ENCODE assay signal across 19 mouse cellular contexts in genomic region chr8:122716566-122716965, GRCm38 (mm10). TPM values are rescaled to one million over a fixed set of nuclear protein-coding genes. Genes with fewer than 3 reads are reported as not detected.
DNase-seq lines count a peak whose midpoint lies in the region; ATAC-seq lines count a peak whose summit lies in the region.
"Had no signal": no experiment of that assay in that cellular context is flagged by ENCODE, and none has a peak within 500 bp of the region (broad histone marks: within the 10 kb centered on the region; RNA-seq: fewer than 3 reads in every experiment).

No protein-coding gene starts in this region.

- peak; percentile 38 for DNase-seq in layer of hippocampus, adult 9-11 months
- no peak for DNase-seq in layer of hippocampus, adult 11-12 months (ENCODE audit: low spot score)
- DNase-seq in lung, postnatal 14 days, result peak; percentile 40
- no peak for DNase-seq in lung, adult 18-20 months
- DNase-seq in 3T3-L1 (ENCODE audit: low read depth, low spot score), result peak; percentile 63
- DNase-seq in NIH3T3 (ENCODE audit: low read depth), result peak; percentile 61
- DNase-seq in heart, postnatal 10 days, result no peak
- DNase-seq: adrenal gland, adult 8-10 months; cerebellum, adult 8-10 months; gastrocnemius, postnatal 36 days; heart, postnatal 14 days; thymus, postnatal 36 days had no signal

- H3K9me3 ChIP-seq in forebrain, embryonic 15.5 days, result no peaks in the 10 kb centered on the region
- H3K9me3 ChIP-seq: hindbrain, embryonic 15.5 days; kidney, embryonic 15.5 days; limb, embryonic 12.5 days had no signal

- H3K4me2 ChIP-seq in forebrain, embryonic 15.5 days (replicated peaks), result no peak overlapping the region
- H3K4me2 ChIP-seq: hindbrain, embryonic 15.5 days; kidney, embryonic 15.5 days; limb, embryonic 12.5 days; midbrain, embryonic 11.5 days had no signal

- no peak overlapping the region for H3K27ac ChIP-seq in forebrain, embryonic 15.5 days (replicated peaks)
- H3K27ac ChIP-seq: hindbrain, embryonic 15.5 days; kidney, embryonic 15.5 days; limb, embryonic 12.5 days had no signal

- no peak overlapping the region for H3K9ac ChIP-seq in forebrain, embryonic 15.5 days (replicated peaks)
- H3K9ac ChIP-seq: hindbrain, embryonic 15.5 days; kidney, embryonic 15.5 days; limb, embryonic 12.5 days had no signal

- H3K4me1 ChIP-seq in forebrain, embryonic 15.5 days, result peaks cover 28% of the 10 kb centered on the region

- intact Hi-C loops in heart, postnatal 10 days (cut with DNase I), result no loop called here

- H3K36me3 ChIP-seq in forebrain, embryonic 15.5 days, result no peaks in the 10 kb centered on the region
- H3K36me3 ChIP-seq: hindbrain, embryonic 15.5 days; kidney, embryonic 15.5 days; limb, embryonic 12.5 days had no signal

- H3K27me3 ChIP-seq in forebrain, embryonic 15.5 days, result no peaks in the 10 kb centered on the region
- H3K27me3 ChIP-seq: hindbrain, embryonic 15.5 days had no signal

- ATAC-seq in forebrain, embryonic 15.5 days (replicated peaks), result no peak
- ATAC-seq: CD4-positive, CD25-positive, alpha-beta regulatory T cell, adult 4 months; intestine, embryonic 16.5 days had no signal

- no peak overlapping the region for H3K4me3 ChIP-seq in forebrain, embryonic 15.5 days
- H3K4me3 ChIP-seq: hindbrain, embryonic 15.5 days; kidney, embryonic 15.5 days; limb, embryonic 12.5 days had no signal

- WGBS in forebrain, embryonic 15.5 days, result 79% methylated on average over 8 of the region's 8 CpGs

RNA-seq across cellular contexts. Expression of gene Cbfa2t3, which starts 17.7 kb away (rescaled TPM):
- 10 to 100 TPM; 22.2 to 24.5 TPM for total RNA-seq in heart, postnatal 10 days (2021)
- polyA plus RNA-seq in forebrain, embryonic 15.5 days (2015; fragmentation: Nextera tagmentation; extraction: Ambion mirVana), result 13.2 and 14.0 TPM in 2 replicates

RNA-seq across cellular contexts. Expression of gene Acsf3, which starts 58.7 kb away (rescaled TPM):
- 10 to 100 TPM; 27.1 to 28.6 TPM for total RNA-seq in heart, postnatal 10 days (2021)
- polyA plus RNA-seq in forebrain, embryonic 15.5 days (2015; fragmentation: Nextera tagmentation; extraction: Ambion mirVana), result 14.6 and 16.4 TPM in 2 replicates

Comparison
In these comparisons a context has a peak if more than half of its experiments do, and no peak if none do; other contexts are left out.
1. DNase-seq: peak in layer of hippocampus, adult 9-11 months (single experiment), lung, postnatal 14 days (single experiment), 3T3-L1 (single experiment) and NIH3T3 (single experiment); none in layer of hippocampus, adult 11-12 months (single experiment), lung, adult 18-20 months (0 of 2) and heart, postnatal 10 days (0 of 2).